Mouse (Mus musculus) liver, embryonic 16.5 days (tissue): ENCODE results near the gene Chd9. TPM values are rescaled to one million over a fixed set of nuclear protein-coding genes. Genes with fewer than 3 reads are reported as not detected.

Experiments used
- ATAC-seq: fragments of 200-750 bp; cut with Nextera tagmentation; 2 replicates; pipeline ENCODE4 v1.8.0; 2017; ENCODE audit warnings: low read depth, mild to moderate bottlenecking, moderate number of reproducible peaks, moderate library complexity
- H3K27ac ChIP-seq: fragments of 300-500 bp; sonication (generic); 2 replicates; pipeline ENCODE4 v1.5.1; 2014; ENCODE audit warnings: mild to moderate bottlenecking, low read length
- H3K27me3 ChIP-seq: fragments of 300-500 bp; sonication (generic); 2 replicates; pipeline ENCODE4 v1.6.1; 2014; ENCODE audit warnings: low read depth, low read length, mixed read lengths; ENCODE audit not compliant: control insufficient read depth, insufficient read depth
- H3K36me3 ChIP-seq: fragments of 300-500 bp; sonication (generic); 2 replicates; pipeline ENCODE4 v1.6.1; 2014; ENCODE audit warnings: mild to moderate bottlenecking; ENCODE audit not compliant: control insufficient read depth, insufficient read depth
- H3K4me1 ChIP-seq: fragments of 300-500 bp; sonication (generic); 2 replicates; pipeline ENCODE4 v1.6.1; 2014; ENCODE audit warnings: low read depth, low read length, mixed read lengths; ENCODE audit not compliant: control insufficient read depth
- H3K4me2 ChIP-seq: fragments of 300-500 bp; sonication (generic); 2 replicates; pipeline ENCODE4 v1.6.1; 2014; ENCODE audit warnings: low read depth, low read length, mixed read lengths
- H3K4me3 ChIP-seq: fragments of 300-500 bp; sonication (generic); 2 replicates; pipeline ENCODE4 v1.5.1; 2014; ENCODE audit warnings: low read depth, mild to moderate bottlenecking, low read length
- H3K9ac ChIP-seq: fragments of 300-500 bp; sonication (generic); 2 replicates; pipeline ENCODE4 v1.6.1; 2014; ENCODE audit warnings: low read depth, low read length
- H3K9me3 ChIP-seq: fragments of 300-500 bp; sonication (generic); replicated peaks from 2 replicates; pipeline ENCODE4 v1.6.1; 2016; ENCODE audit warnings: low read length; ENCODE audit not compliant: control insufficient read depth
- WGBS: fragments of 180-500 bp; shearing (Covaris S2); extraction: QIAGEN DNeasy Blood & Tissue Kit; methylation state at CpG from one replicate; pipeline ENCODE4 v1.1.7; 2014; ENCODE audit not compliant: insufficient replicate concordance; 5-methylcytosine and 5-hydroxymethylcytosine counted together
- polyA plus RNA-seq: library from polyadenylated mRNA; unstranded; fragments of >200 nt; fragmentation: Nextera tagmentation; extraction: Ambion mirVana; gene quantifications from 2 replicates; pipeline ENCODE4 v1.2.1, GENCODE M21; 2015

The Chd9 gene
- polyA plus RNA-seq, 1 experiment from 2014 or later: 18.5 TPM

GRCm38 (mm10) chr8:91059884-91060510, 231.8 kb downstream of the Chd9 start:
- 75% methylated on average over 7 of the region's 7 CpGs for WGBS
- H3K4me3 ChIP-seq: no peak overlapping the region

DNA sequence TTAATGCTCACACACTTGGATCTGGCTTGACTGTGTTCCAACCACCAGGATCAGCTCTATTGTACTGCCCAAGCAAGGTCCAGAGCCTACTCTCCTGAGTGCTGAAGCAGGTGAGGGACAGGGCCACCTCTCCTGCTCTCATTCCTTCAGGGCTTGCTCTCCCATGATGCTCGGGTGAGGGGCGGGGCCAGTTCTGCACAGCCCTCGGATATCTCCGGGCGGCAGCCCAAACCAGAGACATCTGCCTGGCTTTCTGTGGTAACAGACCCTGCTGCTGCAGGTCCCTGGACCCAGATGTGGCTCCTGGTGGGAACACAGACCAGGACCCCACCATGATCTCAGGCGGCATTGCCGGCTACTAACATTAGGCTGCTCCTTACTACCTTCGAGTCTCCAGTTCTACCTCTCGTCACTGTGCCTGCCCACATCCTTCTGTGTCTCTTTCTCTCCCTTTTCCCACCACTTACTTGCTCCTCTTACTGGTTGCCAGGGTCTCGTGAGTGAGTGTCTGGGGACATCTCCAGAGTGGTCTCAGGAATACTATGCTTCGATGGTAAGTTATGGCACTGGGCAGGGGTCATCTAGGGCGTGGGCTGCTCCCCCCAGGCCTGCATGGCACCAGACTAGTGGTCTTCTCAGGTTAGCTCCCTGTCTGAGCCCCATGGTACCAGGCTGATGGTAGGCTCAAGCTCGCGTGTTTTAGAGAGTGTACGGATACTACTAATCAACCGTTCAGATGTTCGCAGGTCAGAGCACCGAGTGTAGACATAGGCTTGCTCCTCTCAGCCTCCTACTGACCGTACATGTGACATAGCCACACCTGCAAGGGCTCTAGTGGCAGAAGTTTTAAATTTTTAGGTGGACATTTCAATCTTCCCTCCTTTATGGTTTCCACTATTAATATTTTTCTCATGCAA, 232.7 kb downstream of the Chd9 start:
- peaks cover 8% of the 10 kb centered on the region for H3K4me1 ChIP-seq
- peak; percentile 78 for ATAC-seq
- H3K9me3 ChIP-seq: no peaks in the 10 kb centered on the region
- H3K27me3 ChIP-seq: no peaks in the 10 kb centered on the region
- H3K4me3 ChIP-seq: peak overlapping the region; percentile 16; the same call in 1 of the 2 replicates
- no peaks in the 10 kb centered on the region for H3K36me3 ChIP-seq
- no peak overlapping the region for H3K27ac ChIP-seq
- H3K4me2 ChIP-seq: peak overlapping the region; percentile 34
- 59% methylated on average over 19 of the region's 19 CpGs for WGBS
- H3K9ac ChIP-seq: peak overlapping the region; percentile 40; the same call in 1 of the 2 replicates

More at GRCm38 (mm10) chr8:91059884-91060510, 231.8 kb downstream of the Chd9 start:
- H3K27ac ChIP-seq: no peak overlapping the region
- peaks cover 8% of the 10 kb centered on the region for H3K4me1 ChIP-seq
- H3K4me2 ChIP-seq: no peak overlapping the region
- H3K27me3 ChIP-seq: no peaks in the 10 kb centered on the region
- no peak for ATAC-seq
- H3K9ac ChIP-seq: peak overlapping the region; percentile 40; the same call in 1 of the 2 replicates
- no peaks in the 10 kb centered on the region for H3K9me3 ChIP-seq
- no peaks in the 10 kb centered on the region for H3K36me3 ChIP-seq

GRCm38 (mm10) chr8:91065179-91065578, 237.0 kb downstream of the Chd9 start:
- no peaks in the 10 kb centered on the region for H3K27me3 ChIP-seq
- no peak overlapping the region for H3K9ac ChIP-seq
- no peak for ATAC-seq
- WGBS: 21% methylated on average over 4 of the region's 4 CpGs
- H3K36me3 ChIP-seq: no peaks in the 10 kb centered on the region
- no peaks in the 10 kb centered on the region for H3K9me3 ChIP-seq
- no peak overlapping the region for H3K27ac ChIP-seq
- no peak overlapping the region for H3K4me3 ChIP-seq
- H3K4me2 ChIP-seq: no peak overlapping the region
- peaks cover 10% of the 10 kb centered on the region for H3K4me1 ChIP-seq

GRCm38 (mm10) chr8:91069407-91069806, 241.3 kb downstream of the Chd9 start:
- WGBS: 4% methylated on average over 10 of the region's 10 CpGs
- Histone ChIP-seq H3K4me1 (peaks cover 11% of the 10 kb centered on the region), H3K9ac (peak overlapping the region; percentile 86), H3K9me3 (no peaks in the 10 kb centered on the region), H3K27me3 (no peaks in the 10 kb centered on the region), H3K36me3 (no peaks in the 10 kb centered on the region), H3K4me3 (peak overlapping the region; percentile 92), H3K4me2 (peak overlapping the region; percentile 79), H3K27ac (no peak overlapping the region)
- ATAC-seq: 0 out of 2 replicates have a peak, but pooled peaks have one; percentile 12

GRCm38 (mm10) chr8:91069834-91070233, 241.7 kb downstream of the Chd9 start, which contains the start of gene Rbl2:
Rbl2 (plus strand) TSS chr8:91070057.
- Histone ChIP-seq H3K4me1 (peaks cover 11% of the 10 kb centered on the region), H3K4me2 (peak within 1 kb of the TSS; percentile 79), H3K9ac (peak within 1 kb of the TSS; percentile 86), H3K9me3 (no peaks in the 10 kb centered on the region), H3K27me3 (no peaks in the 10 kb centered on the region), H3K36me3 (no peaks in the 10 kb centered on the region), H3K4me3 (peak within 1 kb of the TSS; percentile 92), H3K27ac (peak within 1 kb of the TSS; percentile 91)
- ATAC-seq: peak; percentile 97
- under 1% methylated on average over 25 of the region's 25 CpGs for WGBS

DNA sequence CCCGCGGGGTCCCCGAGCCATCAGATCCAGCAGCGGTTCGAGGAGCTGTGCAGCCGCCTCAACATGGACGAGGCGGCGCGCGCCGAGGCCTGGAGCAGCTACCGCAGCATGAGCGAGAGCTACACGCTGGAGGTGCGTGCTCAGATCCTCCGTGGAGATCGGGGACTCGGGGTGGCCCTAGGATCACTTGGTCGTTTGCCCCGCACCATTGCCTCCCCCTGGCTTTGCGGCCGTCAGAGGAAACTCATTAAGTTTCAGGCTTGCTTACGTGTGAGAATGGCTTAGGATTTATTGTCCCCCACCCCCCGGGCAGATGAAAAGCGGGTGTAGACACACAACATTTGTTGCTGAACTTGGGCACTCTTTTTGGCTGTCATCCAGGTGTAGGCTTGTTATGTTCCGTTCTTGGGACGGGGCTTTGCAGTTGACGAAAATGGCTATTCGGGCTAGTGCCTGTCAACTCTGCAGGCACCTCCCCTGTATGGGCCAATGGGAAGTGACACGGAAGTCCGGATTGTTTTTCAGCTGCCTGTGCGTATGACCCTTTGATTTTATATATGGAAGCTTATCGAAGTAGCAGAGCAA, 242.2 kb downstream of the Chd9 start:
- 0% methylated on average over 34 of the region's 34 CpGs for WGBS

GRCm38 (mm10) chr8:91077077-91077867, 249.1 kb downstream of the Chd9 start:
- Histone ChIP-seq H3K27ac (no peak overlapping the region), H3K9me3 (no peaks in the 10 kb centered on the region), H3K4me1 (no peaks in the 10 kb centered on the region), H3K9ac (no peak overlapping the region), H3K4me3 (no peak overlapping the region), H3K4me2 (no peak overlapping the region), H3K27me3 (no peaks in the 10 kb centered on the region), H3K36me3 (peaks cover 2% of the 10 kb centered on the region; the same call in 1 of the 2 replicates)
- peak; percentile 41; the same call in 1 of the 2 replicates for ATAC-seq
- 54% methylated on average over 12 of the region's 12 CpGs for WGBS

More for the DNA sequence above, 242.2 kb downstream of the Chd9 start:
- Histone ChIP-seq H3K27ac (peak overlapping the region; percentile 91), H3K9me3 (no peaks in the 10 kb centered on the region), H3K9ac (peak overlapping the region; percentile 86), H3K4me3 (peak overlapping the region; percentile 92), H3K27me3 (no peaks in the 10 kb centered on the region), H3K4me1 (peaks cover 11% of the 10 kb centered on the region), H3K4me2 (peak overlapping the region; percentile 79), H3K36me3 (no peaks in the 10 kb centered on the region)
- peak; percentile 81 for ATAC-seq

DNA sequence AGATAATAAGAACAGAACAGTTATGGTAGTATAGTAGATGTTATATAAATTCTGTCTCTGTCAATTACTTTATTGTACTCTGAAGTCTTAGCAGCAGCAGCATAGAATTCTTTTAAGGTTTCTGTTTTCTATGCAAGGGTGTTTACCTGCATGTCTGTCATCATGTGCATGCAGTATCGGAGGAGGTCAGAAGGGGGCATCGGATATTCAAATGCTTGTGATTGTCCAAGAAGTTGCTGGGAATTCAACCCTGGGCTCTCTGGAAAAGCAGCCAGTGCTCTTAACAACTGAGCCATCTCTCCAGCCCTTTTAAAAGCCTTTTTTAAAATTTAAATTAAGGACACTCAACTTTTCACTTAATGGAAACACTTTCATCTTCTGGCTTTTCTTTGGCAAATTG, 251.5 kb downstream of the Chd9 start:
- Histone ChIP-seq H3K9me3 (no peaks in the 10 kb centered on the region), H3K4me3 (no peak overlapping the region), H3K4me1 (no peaks in the 10 kb centered on the region), H3K4me2 (no peak overlapping the region), H3K36me3 (peaks cover 2% of the 10 kb centered on the region; the same call in 1 of the 2 replicates), H3K9ac (no peak overlapping the region), H3K27me3 (no peaks in the 10 kb centered on the region), H3K27ac (no peak overlapping the region)
- 82% methylated on average over 2 of the region's 2 CpGs for WGBS
- ATAC-seq: no peak
